Mouse (Mus musculus): ENCODE measurements around the gene Rapsn.

Gene Rapsn

GRCm38 (mm10) chr2:91080784-91081513 lies 45.5 kb downstream of the Rapsn start:
- DNase-seq (ENCODE audit: low read depth, low spot score) = peak; percentile 59

- no peak for DNase-seq (ENCODE audit: low read depth, low spot score)
Observed at GRCm38 (mm10) chr2:91081775-91082695, 46.6 kb downstream of the Rapsn start, which contains the start of gene Spi1. Gene Spi1, plus strand, starts transcription at chr2:91082390.

- DNase-seq (ENCODE audit: low read depth, low spot score) = peak; percentile 78
Observed at GRCm38 (mm10) chr2:91082844-91083243, 47.4 kb downstream of the Rapsn start.

- DNase-seq (ENCODE audit: low read depth, low spot score) = peak; percentile 31
Observed at GRCm38 (mm10) chr2:91083366-91083940, 48.0 kb downstream of the Rapsn start.

GRCm38 (mm10) chr2:91084179-91084820 lies 48.9 kb downstream of the Rapsn start:
- DNase-seq (ENCODE audit: low read depth, low spot score) = no peak

GRCm38 (mm10) chr2:91085494-91086391 lies 50.3 kb downstream of the Rapsn start:
- no peak for DNase-seq (ENCODE audit: low read depth, low spot score)

- DNase-seq (ENCODE audit: low read depth, low spot score) = no peak
Observed at GRCm38 (mm10) chr2:91086392-91087237, 51.2 kb downstream of the Rapsn start.

GRCm38 (mm10) chr2:91087453-91087852 lies 52.0 kb downstream of the Rapsn start:
- DNase-seq (ENCODE audit: low read depth, low spot score) = no peak

- no peak for DNase-seq (ENCODE audit: low read depth, low spot score)
Observed at GRCm38 (mm10) chr2:91088987-91089386, 53.6 kb downstream of the Rapsn start.

- DNase-seq (ENCODE audit: low read depth, low spot score) = no peak
Observed at GRCm38 (mm10) chr2:91090208-91090607, 54.8 kb downstream of the Rapsn start.

- DNase-seq (ENCODE audit: low read depth, low spot score) = no peak
Observed at GRCm38 (mm10) chr2:91090827-91091226, 55.4 kb downstream of the Rapsn start.
